Mouse (Mus musculus) olfactory bulb, adult 2 months (tissue): ENCODE data around the gene Socs4.

Experiments used
- CTCF ChIP-seq: fragments of 200-500 bp; IDR thresholded peaks from 2 replicates; pipeline ENCODE4 v1.5.1; 2012; ENCODE audit warnings: low read depth, mild to moderate bottlenecking, low read length, moderate library complexity; ENCODE audit not compliant: insufficient read depth
- POLR2A ChIP-seq: fragments of 200-500 bp; IDR thresholded peaks from 2 replicates; pipeline ENCODE4 v1.6.1; 2012; ENCODE audit warnings: mild to moderate bottlenecking, low read depth, low read length, moderate library complexity; ENCODE audit not compliant: insufficient read depth

DNA sequence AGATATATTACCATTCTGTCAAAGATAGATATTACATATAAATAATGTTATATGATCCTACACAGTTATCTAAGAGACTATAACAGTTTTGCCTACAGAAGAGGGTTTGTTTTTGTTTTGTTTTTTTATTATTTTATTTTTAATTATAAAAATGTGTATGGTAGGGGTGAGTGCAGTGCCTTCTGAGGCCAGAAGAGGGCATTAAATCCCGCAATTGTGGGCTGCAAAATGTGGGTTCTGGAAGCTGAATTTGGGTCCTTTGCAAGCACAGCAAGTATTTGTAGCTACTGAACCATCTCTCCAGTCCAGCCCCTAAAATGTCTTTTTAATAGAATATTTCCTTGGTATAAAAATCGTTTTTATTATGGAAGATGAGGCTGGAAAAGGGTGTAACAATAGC lies 2.3 kb downstream of the Socs4 start:
- TF ChIP-seq POLR2A = no peak
- no peak for TF ChIP-seq CTCF
